Mouse (Mus musculus) CH12.LX (cell line): ENCODE data around the gene Kctd7. TPM values are rescaled to one million over a fixed set of nuclear protein-coding genes. Genes with fewer than 3 reads are reported as not detected.

Source experiments
- DNase-seq: peaks from one replicate; pipeline ENCODE4 v3.0.0-alpha.2; 2013; ENCODE audit errors: extremely low read depth
- H3K27ac ChIP-seq: 2 replicates; pipeline ENCODE4 v1.5.1; 2012; ENCODE audit warnings: low read depth, mild to moderate bottlenecking, control low read depth, moderate library complexity; ENCODE audit not compliant: insufficient read depth
- H3K27me3 ChIP-seq: replicated peaks from 2 replicates; pipeline ENCODE3; 2012; ENCODE audit warnings: inconsistent platforms
- H3K36me3 ChIP-seq, 2 experiments: replicated peaks in 1 of 2; 2 replicates each; pipeline versions ENCODE3 to v1.6.1; 2012; ENCODE audit warnings: inconsistent platforms in 1 of 2, low read length in 1 of 2, mild to moderate bottlenecking in 1 of 2, mixed read lengths in 1 of 2, moderate library complexity in 1 of 2; ENCODE audit not compliant: control insufficient read depth in 1 of 2, insufficient read depth in 1 of 2
- H3K4me1 ChIP-seq, 2 experiments: 2 replicates each; pipeline ENCODE4 v1.6.1; 2012; ENCODE audit warnings: inconsistent platforms in 1 of 2, moderate library complexity in 1 of 2; ENCODE audit not compliant: insufficient read depth in 2 of 2, control insufficient read depth in 1 of 2
- H3K4me2 ChIP-seq: 2 replicates; pipeline ENCODE4 v1.6.1; 2012; ENCODE audit warnings: low read depth, mild to moderate bottlenecking, control low read depth; ENCODE audit not compliant: poor library complexity, insufficient read depth, severe bottlenecking
- H3K4me3 ChIP-seq, 3 experiments: fragments of 150-350 bp in 1 of 3; sonication (generic) in 1 of 3; replicated peaks in 1 of 3; 2 replicates each; pipeline versions ENCODE3 to v1.5.1; 2011 to 2012; ENCODE audit warnings: low read depth in 2 of 3, low read length in 2 of 3, mild to moderate bottlenecking in 2 of 3, moderate library complexity in 2 of 3, control low read depth in 1 of 3, improper control_type of control experiment in 1 of 3, inconsistent platforms in 1 of 3, mixed read lengths in 1 of 3; ENCODE audit not compliant: poor library complexity in 1 of 3
- H3K79me2 ChIP-seq: replicated peaks from 2 replicates; pipeline ENCODE4 v1.6.1; 2012; ENCODE audit warnings: mild to moderate bottlenecking, moderate library complexity; ENCODE audit not compliant: control insufficient read depth, poor library complexity, insufficient read depth, severe bottlenecking; ENCODE audit errors: extremely low read depth
- H3K9ac ChIP-seq: 2 replicates; pipeline ENCODE4 v1.6.1; 2012; ENCODE audit warnings: low read depth, mild to moderate bottlenecking, control low read depth, moderate library complexity; ENCODE audit not compliant: insufficient read depth
- H3K9me3 ChIP-seq: replicated peaks from 2 replicates; pipeline ENCODE3; 2012; ENCODE audit warnings: low read length, inconsistent platforms, mixed read lengths
- BHLHE40 ChIP-seq: IDR thresholded peaks from 2 replicates; pipeline ENCODE4 v1.6.1; 2011; ENCODE audit warnings: mild to moderate bottlenecking, low read depth, low read length, improper control_type of control experiment
- CHD1 ChIP-seq: IDR thresholded peaks from 2 replicates; pipeline ENCODE4 v1.6.1; 2012; ENCODE audit warnings: low read depth, low read length, improper control_type of control experiment, inconsistent platforms
- CHD2 ChIP-seq: IDR thresholded peaks from 2 replicates; pipeline ENCODE4 v1.6.1; 2011; ENCODE audit warnings: low read length, improper control_type of control experiment
- CTCF ChIP-seq, 2 experiments: IDR thresholded peaks in 1 of 2; conservative IDR thresholded peaks in 1 of 2; 2 replicates each; pipeline ENCODE4 v1.5.1; 2011 to 2012; ENCODE audit warnings: low read depth in 2 of 2, low read length in 2 of 2, improper control_type of control experiment in 1 of 2, inconsistent platforms in 1 of 2, mild to moderate bottlenecking in 1 of 2, moderate library complexity in 1 of 2
- E2F4 ChIP-seq: IDR thresholded peaks from 2 replicates; pipeline ENCODE4 v1.6.1; 2011; ENCODE audit warnings: low read depth, low read length, improper control_type of control experiment; ENCODE audit not compliant: insufficient replicate concordance
- GABPA ChIP-seq: IDR thresholded peaks from 2 replicates; pipeline ENCODE4 v1.6.1; 2012; ENCODE audit warnings: low read depth, low read length, improper control_type of control experiment, inconsistent platforms; ENCODE audit not compliant: insufficient replicate concordance
- IRF4 ChIP-seq: IDR thresholded peaks from 2 replicates; pipeline ENCODE4 v1.6.1; 2014; ENCODE audit warnings: low read depth, mild to moderate bottlenecking, inconsistent platforms, low read length, improper control_type of control experiment
- JUN ChIP-seq: IDR thresholded peaks from 2 replicates; pipeline ENCODE4 v1.6.1; 2011; ENCODE audit warnings: low read depth, mild to moderate bottlenecking, low read length, improper control_type of control experiment, moderate library complexity; ENCODE audit not compliant: insufficient read depth
- JUND ChIP-seq: conservative IDR thresholded peaks from 2 replicates; pipeline ENCODE4 v1.6.1; 2011; ENCODE audit warnings: low read depth, low read length, improper control_type of control experiment
- KAT2A ChIP-seq: IDR thresholded peaks from 2 replicates; pipeline ENCODE4 v1.6.1; 2012; ENCODE audit warnings: low read length, improper control_type of control experiment, inconsistent platforms; ENCODE audit not compliant: insufficient replicate concordance
- MAX ChIP-seq: IDR thresholded peaks from 2 replicates; pipeline ENCODE4 v1.6.1; 2011; ENCODE audit warnings: low read length, improper control_type of control experiment
- MAZ ChIP-seq: IDR thresholded peaks from 2 replicates; pipeline ENCODE4 v1.6.1; 2012; ENCODE audit warnings: low read depth, mild to moderate bottlenecking, inconsistent platforms, low read length, improper control_type of control experiment, moderate library complexity
- MXI1 ChIP-seq: IDR thresholded peaks from 2 replicates; pipeline ENCODE4 v1.6.1; 2011; ENCODE audit warnings: mild to moderate bottlenecking, low read depth, low read length, improper control_type of control experiment
- MYC ChIP-seq: IDR thresholded peaks from 2 replicates; pipeline ENCODE4 v1.6.1; 2011; ENCODE audit warnings: low read depth, mild to moderate bottlenecking, improper control_type of control experiment, low read length
- NELFE ChIP-seq: IDR thresholded peaks from 2 replicates; pipeline ENCODE4 v1.6.1; 2011; ENCODE audit warnings: low read depth, low read length, improper control_type of control experiment
- NRF1 ChIP-seq: IDR thresholded peaks from 2 replicates; pipeline ENCODE4 v1.6.1; 2014; ENCODE audit warnings: low read depth, mild to moderate bottlenecking, inconsistent platforms, low read length, improper control_type of control experiment, moderate library complexity
- POLR2A ChIP-seq: IDR thresholded peaks from 2 replicates; pipeline ENCODE4 v1.6.1; 2011; ENCODE audit warnings: low read depth, mild to moderate bottlenecking, improper control_type of control experiment, low read length
- POLR2AphosphoS2 ChIP-seq: IDR thresholded peaks from 2 replicates; pipeline ENCODE4 v1.6.1; 2011; ENCODE audit warnings: low read depth, low read length, improper control_type of control experiment
- RAD21 ChIP-seq: IDR thresholded peaks from 2 replicates; pipeline ENCODE4 v1.6.1; 2011; ENCODE audit warnings: low read depth, mild to moderate bottlenecking, low read length, improper control_type of control experiment, moderate library complexity
- SIN3A ChIP-seq: IDR thresholded peaks from 2 replicates; pipeline ENCODE4 v1.6.1; 2012; ENCODE audit warnings: low read length, improper control_type of control experiment, inconsistent platforms
- SMC3 ChIP-seq: IDR thresholded peaks from 2 replicates; pipeline ENCODE4 v1.6.1; 2011; ENCODE audit warnings: low read depth, low read length, improper control_type of control experiment
- TBP ChIP-seq: conservative IDR thresholded peaks from 2 replicates; pipeline ENCODE4 v1.6.1; 2011; ENCODE audit warnings: low read depth, low read length, improper control_type of control experiment
- TCF12 ChIP-seq: IDR thresholded peaks from 2 replicates; pipeline ENCODE4 v1.6.1; 2014; ENCODE audit warnings: low read depth, mild to moderate bottlenecking, inconsistent platforms, low read length, improper control_type of control experiment
- USF1 ChIP-seq: IDR thresholded peaks from 2 replicates; pipeline ENCODE4 v1.6.1; 2014; ENCODE audit warnings: low read depth, mild to moderate bottlenecking, inconsistent platforms, low read length, improper control_type of control experiment
- USF2 ChIP-seq: conservative IDR thresholded peaks from 2 replicates; pipeline ENCODE4 v1.6.1; 2011; ENCODE audit warnings: low read depth, low read length, improper control_type of control experiment
- ZKSCAN1 ChIP-seq: IDR thresholded peaks from 2 replicates; pipeline ENCODE4 v1.6.1; 2012; ENCODE audit warnings: low read depth, inconsistent platforms, low read length, improper control_type of control experiment, borderline replicate concordance
- ZMIZ1 ChIP-seq: IDR thresholded peaks from 2 replicates; pipeline ENCODE4 v1.6.1; 2012; ENCODE audit warnings: low read depth, mild to moderate bottlenecking, inconsistent platforms, low read length, improper control_type of control experiment
- ZNF384 ChIP-seq: IDR thresholded peaks from 2 replicates; pipeline ENCODE4 v1.6.1; 2012; ENCODE audit warnings: low read depth, low read length, improper control_type of control experiment, inconsistent platforms
- dilution Hi-C: fragments of 300-500 bp; cut with MboI; formaldehyde crosslinking; loops from 2 replicates; pipeline ENCODE4 v1.14.3; 2020; ENCODE audit warnings: low sequenced_read_pairs; ENCODE audit not compliant: extremely low pct_unique_long_range_greater_than_20kb, extremely low pct_ligation_motif_present
- in situ Hi-C: fragments of 300-500 bp; cut with MboI; formaldehyde crosslinking; loops from 3 replicates; pipeline ENCODE4 v1.14.3; 2019; ENCODE audit warnings: low sequenced_read_pairs, low pct_ligation_motif_present, low pct_unique_long_range_greater_than_20kb, mixed read lengths
- polyA plus RNA-seq: library from polyadenylated mRNA; unstranded; fragments of >175 nt; gene quantifications from 2 replicates; pipeline ENCODE4 v1.2.1, GENCODE M21; 2012; ENCODE audit warnings: low read depth; ENCODE audit not compliant: insufficient read length
- total RNA-seq, 2 experiments: library from RNA; depleted of rRNA; stranded (reverse); fragments of 300-350 nt in 1 of 2; fragments of >200 nt in 1 of 2; gene quantifications; 2 replicates each; pipeline ENCODE4 v1.2.3; 2012 to 2014

The Kctd7 gene
- total RNA-seq (2012; rRNA removed) (3.7 and 4.3 TPM in 2 replicates), total RNA-seq (2014; rRNA removed) (2.8 and 3.3 TPM in 2 replicates), polyA plus RNA-seq (2.6 and 2.8 TPM in 2 replicates)

- dilution Hi-C loops (no loop called here), in situ Hi-C loops (no loop called here)
- peak within 1 kb of the TSS; percentile 78 to 89 (median 80) for H3K4me3 ChIP-seq
- TF ChIP-seq MAZ (0 out of 2 replicates have a peak, but pooled peaks have one; percentile 19), ZKSCAN1 (no peak), SMC3 (peak; percentile 38; the same call in 1 of the 2 replicates), CHD2 (peak; percentile 87), RAD21 (peak; percentile 47), SIN3A (peak; percentile 44), JUN (no peak), TBP (peak; percentile 51; the same call in 1 of the 2 replicates), IRF4 (peak; percentile 22; the same call in 1 of the 2 replicates), POLR2A (peak; percentile 59; the same call in 1 of the 2 replicates), CHD1 (no peak), ZNF384 (no peak), BHLHE40 (no peak), ZMIZ1 (peak; percentile 51; the same call in 1 of the 2 replicates), NRF1 (peak; percentile 46), CTCF (conservative IDR thresholded peaks at IDR 0.05 in 1 of 2, IDR thresholded peaks at IDR 0.05 in 1 of 2; ENCODE audit: low read depth in 2 of 2, low read length in 2 of 2) (peak in 1 of 2 experiments; percentile 64; a peak in 2 of 4 replicates), MAX (peak; percentile 70), TCF12 (peak; percentile 28; the same call in 1 of the 2 replicates), E2F4 (no peak), USF1 (no peak), JUND (no peak), GABPA (no peak), MXI1 (peak; percentile 36; the same call in 1 of the 2 replicates), MYC (peak; percentile 35; the same call in 1 of the 2 replicates), USF2 (no peak), NELFE (peak; percentile 57; the same call in 1 of the 2 replicates), KAT2A (no peak), POLR2AphosphoS2 (no peak)
- peaks cover 4 to 36% of the 10 kb centered on the region in 2 experiments for H3K36me3 ChIP-seq
- H3K79me2 ChIP-seq: no peaks in the 10 kb centered on the region
- no peaks in the 10 kb centered on the region for H3K9me3 ChIP-seq
- 0 out of 2 replicates have a peak within 1 kb of the TSS, but pooled peaks have one; percentile 17 for H3K27ac ChIP-seq
- H3K27me3 ChIP-seq: no peaks in the 10 kb centered on the region
- H3K4me2 ChIP-seq: peak within 1 kb of the TSS; percentile 84
- DNase-seq: peak; percentile 96
- H3K4me1 ChIP-seq: peaks cover 6 to 40% of the 10 kb centered on the region in 2 experiments
- peak within 1 kb of the TSS; percentile 60 for H3K9ac ChIP-seq
These were observed at the start of gene Kctd7 for GRCm38 (mm10) chr5:130144334-130145312. TSS of gene Kctd7 (plus strand) at chr5:130144861.
